Mouse (Mus musculus) retina, postnatal 1 day (tissue): ENCODE results near the gene Cyp17a1.

ENCODE experiments used
- DNase-seq: peaks from one replicate; pipeline ENCODE4 v3.0.0-alpha.2; 2012

The Cyp17a1 gene

GRCm38 (mm10) chr19:46672766-46673418 lies at the start of gene Cyp17a1:
Cyp17a1 (minus strand) TSS chr19:46673172.
- DNase-seq = no peak

GRCm38 (mm10) chr19:46718150-46718549 lies 45.2 kb upstream of the Cyp17a1 start:
- DNase-seq = no peak

- DNase-seq = no peak
Observed at GRCm38 (mm10) chr19:46715016-46715415, 42.0 kb upstream of the Cyp17a1 start.

- DNase-seq = no peak
Observed at GRCm38 (mm10) chr19:46714234-46714633, 41.3 kb upstream of the Cyp17a1 start.

- DNase-seq = no peak
Observed at GRCm38 (mm10) chr19:46710614-46711013, 37.6 kb upstream of the Cyp17a1 start.

GRCm38 (mm10) chr19:46707296-46708151 lies 34.6 kb upstream of the Cyp17a1 start, which contains the start of gene As3mt:
As3mt (plus strand) TSS chr19:46707458.
- DNase-seq = peak; percentile 83

GRCm38 (mm10) chr19:46706540-46707295 lies 33.7 kb upstream of the Cyp17a1 start:
- no peak for DNase-seq

- DNase-seq = no peak
Observed at GRCm38 (mm10) chr19:46705779-46706495, 33.0 kb upstream of the Cyp17a1 start.

- DNase-seq = no peak
Observed at GRCm38 (mm10) chr19:46701156-46701555, 28.2 kb upstream of the Cyp17a1 start.

- no peak for DNase-seq
Observed at GRCm38 (mm10) chr19:46699011-46699481, 26.1 kb upstream of the Cyp17a1 start.

- no peak for DNase-seq
Observed at GRCm38 (mm10) chr19:46697840-46698517, 25.0 kb upstream of the Cyp17a1 start.

GRCm38 (mm10) chr19:46696943-46697342 lies 24.0 kb upstream of the Cyp17a1 start:
- no peak for DNase-seq

- DNase-seq = no peak
Observed at GRCm38 (mm10) chr19:46696482-46696881, 23.5 kb upstream of the Cyp17a1 start.

GRCm38 (mm10) chr19:46693146-46693545 lies 20.2 kb upstream of the Cyp17a1 start:
- DNase-seq = no peak

GRCm38 (mm10) chr19:46691078-46691477 lies 18.1 kb upstream of the Cyp17a1 start:
- DNase-seq = no peak

- DNase-seq = no peak
Observed at GRCm38 (mm10) chr19:46690387-46690786, 17.4 kb upstream of the Cyp17a1 start.

- DNase-seq = peak; percentile 94
Observed at GRCm38 (mm10) chr19:46689460-46690372, 16.7 kb upstream of the Cyp17a1 start, which contains the start of gene Borcs7. Borcs7 (plus strand) TSS chr19:46689906.

GRCm38 (mm10) chr19:46679720-46680383 lies 6.9 kb upstream of the Cyp17a1 start:
- DNase-seq = no peak

GRCm38 (mm10) chr19:46675641-46676040 lies 2.7 kb upstream of the Cyp17a1 start:
- no peak for DNase-seq

- peak; percentile 71 for DNase-seq
Observed at GRCm38 (mm10) chr19:46670691-46671090, 2.3 kb downstream of the Cyp17a1 start.
